Mouse (Mus musculus) layer of hippocampus, adult 9-10 months (tissue): ENCODE data around the gene Dynlt1a.
"Not testable (repeated sequence)": the region's sequence is repeated elsewhere in the genome, so short reads cannot be mapped to it uniquely, and the experiment has no call there.

Experiments used
- DNase-seq: peaks from one replicate; pipeline ENCODE4 v3.0.0; 2022; ENCODE audit warnings: low spot score

The Dynlt1a gene

GRCm38 (mm10) chr17:6286169-6286568 is 31.1 kb downstream of the Dynlt1a start:
- DNase-seq = not testable (repeated sequence)

- not testable (repeated sequence) for DNase-seq
Measured at GRCm38 (mm10) chr17:6283137-6283536, 34.2 kb downstream of the Dynlt1a start.

GRCm38 (mm10) chr17:6280513-6280912 is 36.8 kb downstream of the Dynlt1a start:
- DNase-seq = not testable (repeated sequence)

- DNase-seq = not testable (repeated sequence)
Measured at GRCm38 (mm10) chr17:6279772-6280171, 37.5 kb downstream of the Dynlt1a start.

- DNase-seq = not testable (repeated sequence)
Measured at GRCm38 (mm10) chr17:6279205-6279604, 38.1 kb downstream of the Dynlt1a start.

- not testable (repeated sequence) for DNase-seq
Measured at GRCm38 (mm10) chr17:6274693-6275092, 42.6 kb downstream of the Dynlt1a start.

GRCm38 (mm10) chr17:6271970-6272369 is 45.3 kb downstream of the Dynlt1a start:
- not testable (repeated sequence) for DNase-seq

GRCm38 (mm10) chr17:6270840-6271239 is 46.5 kb downstream of the Dynlt1a start:
- not testable (repeated sequence) for DNase-seq

GRCm38 (mm10) chr17:6269876-6270831 is 47.1 kb downstream of the Dynlt1a start:
- not testable (repeated sequence) for DNase-seq

- peak; percentile 42 for DNase-seq
Measured at GRCm38 (mm10) chr17:6257070-6257456, 60.2 kb downstream of the Dynlt1a start.

- not testable (repeated sequence) for DNase-seq
Measured at GRCm38 (mm10) chr17:6256400-6257069, 60.8 kb downstream of the Dynlt1a start, which contains the start of gene Tmem181a. TSS of gene Tmem181a (plus strand) at chr17:6256860.
